Mouse (Mus musculus) heart, embryonic 11.5 days (tissue): ENCODE results near the gene Sgsm1. TPM values are rescaled to one million over a fixed set of nuclear protein-coding genes. Genes with fewer than 3 reads are reported as not detected.

ENCODE experiments used
- ATAC-seq: fragments of 200-750 bp; cut with Nextera tagmentation; replicated peaks from 2 replicates; pipeline ENCODE4 v1.8.0; 2017; ENCODE audit warnings: moderate library complexity; ENCODE audit not compliant: insufficient number of reproducible peaks, low FRiP score, low TSS enrichment
- H3K27ac ChIP-seq: fragments of 300-500 bp; sonication (generic); 2 replicates; pipeline ENCODE4 v1.5.1; 2014; ENCODE audit warnings: mild to moderate bottlenecking, low read depth, low read length
- H3K27me3 ChIP-seq: fragments of 300-500 bp; sonication (generic); 2 replicates; pipeline ENCODE4 v1.6.1; 2014; ENCODE audit warnings: mild to moderate bottlenecking, low read length, mixed read lengths; ENCODE audit not compliant: control insufficient read depth, insufficient read depth
- H3K36me3 ChIP-seq: fragments of 300-500 bp; sonication (generic); 2 replicates; pipeline ENCODE4 v1.6.1; 2014; ENCODE audit warnings: mild to moderate bottlenecking, low read length, moderate library complexity, mixed read lengths; ENCODE audit not compliant: control insufficient read depth, insufficient read depth
- H3K4me1 ChIP-seq: fragments of 300-500 bp; sonication (generic); 2 replicates; pipeline ENCODE4 v1.6.1; 2014; ENCODE audit warnings: low read length; ENCODE audit not compliant: control insufficient read depth, insufficient read depth
- H3K4me2 ChIP-seq: fragments of 300-500 bp; sonication (generic); 2 replicates; pipeline ENCODE4 v1.6.1; 2014; ENCODE audit warnings: mild to moderate bottlenecking, moderate library complexity
- H3K4me3 ChIP-seq: fragments of 300-500 bp; sonication (generic); 2 replicates; pipeline ENCODE4 v1.5.1; 2014; ENCODE audit warnings: low read depth, low read length
- H3K9ac ChIP-seq: fragments of 300-500 bp; sonication (generic); 2 replicates; pipeline ENCODE4 v1.6.1; 2014; ENCODE audit warnings: mild to moderate bottlenecking, low read depth, low read length, moderate library complexity
- H3K9me3 ChIP-seq: fragments of 300-500 bp; sonication (generic); replicated peaks from 2 replicates; pipeline ENCODE4 v1.6.1; 2016; ENCODE audit warnings: low read length; ENCODE audit not compliant: control insufficient read depth
- WGBS: fragments of 180-500 bp; shearing (Covaris S2); extraction: QIAGEN DNeasy Blood & Tissue Kit; methylation state at CpG from one replicate; pipeline ENCODE4 v1.1.7; 2014; ENCODE audit not compliant: insufficient replicate concordance; 5-methylcytosine and 5-hydroxymethylcytosine counted together
- polyA plus RNA-seq: library from polyadenylated mRNA; unstranded; fragments of >200 nt; fragmentation: Nextera tagmentation; extraction: Ambion mirVana; gene quantifications from 2 replicates; pipeline ENCODE4 v1.2.1, GENCODE M21; 2014

The Sgsm1 gene
- polyA plus RNA-seq, 1 experiment from 2014 or later, result 3.5 TPM

GRCm38 (mm10) chr5:113220383-113221146, 90.0 kb downstream of the Sgsm1 start:
- peak overlapping the region; percentile 78 for H3K9ac ChIP-seq
- H3K36me3 ChIP-seq, result no peaks in the 10 kb centered on the region
- 3% methylated on average over 57 of the region's 64 CpGs for WGBS
- H3K9me3 ChIP-seq, result no peaks in the 10 kb centered on the region
- peaks cover 2% of the 10 kb centered on the region; the same call in 1 of the 2 replicates for H3K4me1 ChIP-seq
- ATAC-seq, result no peak
- peak overlapping the region; percentile 70 for H3K4me3 ChIP-seq
- H3K4me2 ChIP-seq, result peak overlapping the region; percentile 99
- H3K27ac ChIP-seq, result peak overlapping the region; percentile 29; the same call in 1 of the 2 replicates
- peaks cover 12% of the 10 kb centered on the region for H3K27me3 ChIP-seq

GRCm38 (mm10) chr5:113219876-113220275, 90.7 kb downstream of the Sgsm1 start:
- H3K27ac ChIP-seq, result no peak overlapping the region
- H3K27me3 ChIP-seq, result peaks cover 12% of the 10 kb centered on the region
- no peak for ATAC-seq
- no peak overlapping the region for H3K9ac ChIP-seq
- peak overlapping the region; percentile 99; the same call in 1 of the 2 replicates for H3K4me2 ChIP-seq
- H3K36me3 ChIP-seq, result no peaks in the 10 kb centered on the region
- WGBS, result 68% methylated on average over 7 of the region's 7 CpGs
- no peaks in the 10 kb centered on the region for H3K9me3 ChIP-seq
- peak overlapping the region; percentile 70 for H3K4me3 ChIP-seq
- H3K4me1 ChIP-seq, result peaks cover 2% of the 10 kb centered on the region; the same call in 1 of the 2 replicates

- no peaks in the 10 kb centered on the region for H3K9me3 ChIP-seq
- no peak overlapping the region for H3K9ac ChIP-seq
- H3K4me2 ChIP-seq, result no peak overlapping the region
- no peaks in the 10 kb centered on the region for H3K36me3 ChIP-seq
- no peak overlapping the region for H3K4me3 ChIP-seq
- peaks cover 2% of the 10 kb centered on the region; the same call in 1 of the 2 replicates for H3K4me1 ChIP-seq
- H3K27me3 ChIP-seq, result peaks cover 12% of the 10 kb centered on the region
- WGBS, result 76% methylated on average over 6 of the region's 6 CpGs
- no peak for ATAC-seq
- no peak overlapping the region for H3K27ac ChIP-seq
Measured at GRCm38 (mm10) chr5:113219450-113219849, 91.1 kb downstream of the Sgsm1 start.

DNA sequence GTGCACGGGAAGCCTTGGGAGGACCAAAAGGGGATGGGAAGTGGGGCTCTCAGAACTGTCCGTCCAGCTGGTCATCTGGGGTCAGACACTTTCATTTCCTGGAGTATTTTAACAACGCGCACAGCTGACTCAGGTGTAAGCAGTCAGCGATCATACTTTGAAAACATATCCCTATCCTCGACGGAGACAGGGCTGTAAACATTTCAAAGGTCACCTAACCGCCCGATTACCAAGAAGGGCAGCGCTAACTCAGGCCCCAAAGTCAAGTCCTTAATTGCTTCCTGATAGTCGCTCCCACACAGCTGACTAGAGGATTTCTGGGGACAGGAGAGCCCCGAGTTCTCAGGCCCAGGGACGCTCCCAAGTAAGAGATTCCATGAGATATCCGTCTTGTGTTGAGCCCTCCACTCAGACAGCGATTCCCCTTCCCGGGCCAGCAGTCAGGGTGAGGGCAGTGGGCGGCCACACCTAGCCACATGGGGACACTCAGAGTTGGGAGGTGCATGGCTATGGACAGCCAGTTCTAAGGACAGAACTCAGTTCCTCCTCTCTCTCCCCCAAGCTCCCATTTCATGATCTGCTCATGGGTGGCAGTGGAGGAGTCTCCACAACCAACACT, 91.9 kb downstream of the Sgsm1 start:
- 69% methylated on average over 17 of the region's 17 CpGs for WGBS

GRCm38 (mm10) chr5:113217076-113217475, 93.5 kb downstream of the Sgsm1 start:
- ATAC-seq, result no peak

More for the DNA sequence above, 91.9 kb downstream of the Sgsm1 start:
- Histone ChIP-seq H3K4me2 (no peak overlapping the region), H3K36me3 (no peaks in the 10 kb centered on the region), H3K4me3 (no peak overlapping the region), H3K27me3 (peaks cover 12% of the 10 kb centered on the region), H3K9me3 (no peaks in the 10 kb centered on the region), H3K9ac (0 out of 2 replicates have a peak overlapping the region, but pooled peaks have one; percentile 16), H3K4me1 (peaks cover 4% of the 10 kb centered on the region; the same call in 1 of the 2 replicates), H3K27ac (no peak overlapping the region)
- no peak for ATAC-seq

GRCm38 (mm10) chr5:113216328-113216960, 94.1 kb downstream of the Sgsm1 start:
- Histone ChIP-seq H3K4me2 (no peak overlapping the region), H3K9me3 (no peaks in the 10 kb centered on the region), H3K27ac (no peak overlapping the region), H3K9ac (no peak overlapping the region), H3K27me3 (peaks cover 12% of the 10 kb centered on the region), H3K36me3 (no peaks in the 10 kb centered on the region), H3K4me3 (no peak overlapping the region), H3K4me1 (peaks cover 4% of the 10 kb centered on the region; the same call in 1 of the 2 replicates)
- ATAC-seq, result no peak
- 65% methylated on average over 14 of the region's 14 CpGs for WGBS

More at GRCm38 (mm10) chr5:113217076-113217475, 93.5 kb downstream of the Sgsm1 start:
- H3K36me3 ChIP-seq, result no peaks in the 10 kb centered on the region
- no peak overlapping the region for H3K4me3 ChIP-seq
- 80% methylated on average over 12 of the region's 12 CpGs for WGBS
- no peak overlapping the region for H3K9ac ChIP-seq
- H3K4me2 ChIP-seq, result no peak overlapping the region
- H3K4me1 ChIP-seq, result peaks cover 4% of the 10 kb centered on the region; the same call in 1 of the 2 replicates
- no peaks in the 10 kb centered on the region for H3K9me3 ChIP-seq
- peaks cover 12% of the 10 kb centered on the region for H3K27me3 ChIP-seq
- no peak overlapping the region for H3K27ac ChIP-seq

GRCm38 (mm10) chr5:113215610-113216011, 95.0 kb downstream of the Sgsm1 start:
- H3K9me3 ChIP-seq, result no peaks in the 10 kb centered on the region
- H3K36me3 ChIP-seq, result no peaks in the 10 kb centered on the region
- no peak overlapping the region for H3K4me2 ChIP-seq
- H3K4me1 ChIP-seq, result 0 out of 2 replicates have a peak, but pooled peaks cover 4% of the 10 kb centered on the region
- no peak overlapping the region for H3K4me3 ChIP-seq
- ATAC-seq, result no peak
- H3K27ac ChIP-seq, result no peak overlapping the region
- WGBS, result 70% methylated on average over 9 of the region's 9 CpGs
- no peak overlapping the region for H3K9ac ChIP-seq
- peaks cover 12% of the 10 kb centered on the region for H3K27me3 ChIP-seq

- H3K4me2 ChIP-seq, result no peak overlapping the region
- no peak overlapping the region for H3K27ac ChIP-seq
- H3K4me3 ChIP-seq, result no peak overlapping the region
- 55% methylated on average over 11 of the region's 11 CpGs for WGBS
- H3K9ac ChIP-seq, result no peak overlapping the region
- ATAC-seq, result 0 out of 2 replicates have a peak, but pooled peaks have one; percentile 20
- H3K4me1 ChIP-seq, result peaks cover 8% of the 10 kb centered on the region; the same call in 1 of the 2 replicates
- H3K36me3 ChIP-seq, result no peaks in the 10 kb centered on the region
- H3K9me3 ChIP-seq, result no peaks in the 10 kb centered on the region
- H3K27me3 ChIP-seq, result peaks cover 1% of the 10 kb centered on the region; the same call in 1 of the 2 replicates
Measured at GRCm38 (mm10) chr5:113214455-113214854, 96.1 kb downstream of the Sgsm1 start.
